Mouse (Mus musculus) frontal cortex, postnatal 14 days (tissue): ENCODE results near the gene Emp3.
A peak's percentile ranks its signal among the peaks of the same experiment; 100 is the strongest.
"Not testable (repeated sequence)": the region's sequence is repeated elsewhere in the genome, so short reads cannot be mapped to it uniquely, and the experiment has no call there.

Experiments
- DNase-seq, 2 experiments: peaks; one replicate each; pipeline ENCODE4 v3.0.0; 2022; ENCODE audit warnings: low spot score in 2 of 2

The Emp3 gene

GRCm38 (mm10) chr7:45916056-45917003 is 4.9 kb downstream of the Emp3 start:
- peak; percentile 50 to 75 for DNase-seq

- DNase-seq, result no peak
Observed at GRCm38 (mm10) chr7:45915011-45915410, 6.2 kb downstream of the Emp3 start.

GRCm38 (mm10) chr7:45914067-45914466 is 7.1 kb downstream of the Emp3 start:
- DNase-seq, result no peak

- DNase-seq, result no peak
Observed at GRCm38 (mm10) chr7:45909145-45909544, 12.1 kb downstream of the Emp3 start.

- no peak for DNase-seq
Observed at GRCm38 (mm10) chr7:45908384-45908783, 12.8 kb downstream of the Emp3 start.

GRCm38 (mm10) chr7:45906622-45907021 is 14.6 kb downstream of the Emp3 start:
- DNase-seq, result no peak

GRCm38 (mm10) chr7:45902481-45903002 is 18.7 kb downstream of the Emp3 start:
- DNase-seq, result no peak

GRCm38 (mm10) chr7:45901562-45901961 is 19.6 kb downstream of the Emp3 start:
- no peak for DNase-seq

GRCm38 (mm10) chr7:45898125-45898524 is 23.1 kb downstream of the Emp3 start:
- DNase-seq, result not testable (repeated sequence)

- DNase-seq, result peak; percentile 56 to 64
Observed at GRCm38 (mm10) chr7:45897258-45897757, 23.9 kb downstream of the Emp3 start.

- peak; percentile 96 to 97 for DNase-seq
Observed at GRCm38 (mm10) chr7:45896517-45897257, 24.5 kb downstream of the Emp3 start, which contains the start of the genes Syngr4 and Tmem143. Syngr4 (minus strand) TSS chr7:45896714. Tmem143 (plus strand) TSS chr7:45896941.

GRCm38 (mm10) chr7:45895931-45896516 is 25.2 kb downstream of the Emp3 start:
- DNase-seq, result no peak

- no peak for DNase-seq
Observed at GRCm38 (mm10) chr7:45892651-45893050, 28.6 kb downstream of the Emp3 start.

GRCm38 (mm10) chr7:45887246-45887645 is 34.0 kb downstream of the Emp3 start:
- DNase-seq, result no peak

GRCm38 (mm10) chr7:45881011-45881410 is 40.2 kb downstream of the Emp3 start:
- no peak for DNase-seq

- no peak for DNase-seq
Observed at GRCm38 (mm10) chr7:45880531-45880930, 40.7 kb downstream of the Emp3 start.

GRCm38 (mm10) chr7:45878278-45878677 is 42.9 kb downstream of the Emp3 start, which contains the start of gene Grin2d:
Grin2d (minus strand) TSS chr7:45878378.
- DNase-seq, result not testable (repeated sequence)

GRCm38 (mm10) chr7:45876895-45877294 is 44.3 kb downstream of the Emp3 start:
- DNase-seq, result no peak

- peak in 1 of 2 experiments; percentile 53 for DNase-seq
Observed at GRCm38 (mm10) chr7:45873061-45873947, 47.9 kb downstream of the Emp3 start.

GRCm38 (mm10) chr7:45872624-45873023 is 48.6 kb downstream of the Emp3 start, which contains the start of gene Kdelr1:
Kdelr1 (plus strand) TSS chr7:45872772.
- peak; percentile 81 to 87 for DNase-seq
